ENCODE assay signal across 18 mouse cellular contexts in genomic region chr17:31129452-31129851, GRCm38 (mm10). TPM values are rescaled to one million over a fixed set of nuclear protein-coding genes. Genes with fewer than 3 reads are reported as not detected.
A peak's percentile ranks its signal among the peaks of the same experiment; 100 is the strongest.
DNase-seq lines count a peak whose midpoint lies in the region; ATAC-seq and TF ChIP-seq lines count a peak whose summit lies in the region.
"Had no signal": no experiment of that assay in that cellular context is flagged by ENCODE, and none has a peak within 500 bp of the region (broad histone marks: within the 10 kb centered on the region; RNA-seq: fewer than 3 reads in every experiment).

TSS of gene Tff3 (minus strand) at chr17:31129646.

- H3K36me3 ChIP-seq in liver, embryonic 14.5 days (replicated peaks; ENCODE audit: control insufficient read depth, insufficient read depth, low read depth): no peaks in the 10 kb centered on the region
- H3K36me3 ChIP-seq in small intestine, adult 2 months (ENCODE audit: control insufficient read depth, insufficient read depth, low read length): no peaks in the 10 kb centered on the region

- peaks cover 0 to under 1% of the 10 kb centered on the region in 2 experiments; a peak in 1 of 4 replicates for H3K4me1 ChIP-seq in liver, embryonic 14.5 days (replicated peaks; ENCODE audit: control insufficient read depth in 2 of 2, insufficient read depth in 2 of 2, low read length in 1 of 2)
- peaks cover 13% of the 10 kb centered on the region; the same call in 1 of the 2 replicates for H3K4me1 ChIP-seq in small intestine, adult 2 months (ENCODE audit: control insufficient read depth, insufficient read depth, insufficient read length, low read length)

- H3K4me3 ChIP-seq in liver, embryonic 14.5 days (ENCODE audit: insufficient read depth in 1 of 2, low read depth in 2 of 2, low read length in 2 of 2): no peak within 1 kb of the TSS
- H3K4me3 ChIP-seq in small intestine, adult 2 months (ENCODE audit: low read depth, low read length): peak within 1 kb of the TSS; percentile 22; the same call in 1 of the 2 replicates
- H3K4me3 ChIP-seq: erythroblast, embryonic 14.5 days had no signal

- 20% methylated on average over 2 of the region's 2 CpGs for WGBS in liver, embryonic 14.5 days (ENCODE audit: insufficient replicate concordance)
- 11% methylated on average over 2 of the region's 2 CpGs for WGBS in large intestine, adult 2 months
- WGBS in small intestine, adult 2 months: 18% methylated on average over 2 of the region's 2 CpGs

- H3K9ac ChIP-seq in liver, embryonic 14.5 days (replicated peaks): no peak within 1 kb of the TSS

- TF ChIP-seq CTCF in liver, embryonic 14.5 days (IDR thresholded peaks at IDR 0.05; ENCODE audit: low read depth): no peak
- TF ChIP-seq CTCF in small intestine, adult 2 months (IDR thresholded peaks at IDR 0.05; ENCODE audit: extremely low read depth, insufficient read length, insufficient replicate concordance, low read depth, low read length): no peak

- TF ChIP-seq EP300 in liver, embryonic 14.5 days (IDR thresholded peaks at IDR 0.05; ENCODE audit: low read depth): no peak

- no peak for TF ChIP-seq POLR2A in small intestine, adult 2 months (IDR thresholded peaks at IDR 0.05; ENCODE audit: low read depth, low read length)

- H3K27me3 ChIP-seq in liver, embryonic 14.5 days (ENCODE audit: control insufficient read depth, insufficient read depth, low read length): no peaks in the 10 kb centered on the region
- H3K27me3 ChIP-seq in small intestine, adult 2 months (ENCODE audit: control insufficient read depth, insufficient read depth, low read length): no peaks in the 10 kb centered on the region

- no peak for DNase-seq in liver, embryonic 14.5 days (ENCODE audit: low read depth in 3 of 3, low spot score in 3 of 3)
- no peak for DNase-seq in liver
- peak; percentile 17 for DNase-seq in forelimb bud, embryonic 11.5 days (ENCODE audit: low read depth, low spot score)
- no peak for DNase-seq in large intestine, adult 2 months (ENCODE audit: low read depth, low spot score)
- no peak for DNase-seq in lung, postnatal 36 days
- DNase-seq in urinary bladder, postnatal 10 days (ENCODE audit: low spot score): no peak
- DNase-seq in lung, postnatal 10 days: no peak
- DNase-seq: adrenal gland, adult 8-10 months; gastrocnemius, postnatal 10 days; heart, postnatal 10 days; kidney, postnatal 25 days; lung, adult 18-20 months; thymus, adult 18-20 months had no signal

- no peak within 1 kb of the TSS for H3K27ac ChIP-seq in liver, embryonic 14.5 days
- 0 out of 2 replicates have a peak within 1 kb of the TSS, but pooled peaks have one; percentile 6 for H3K27ac ChIP-seq in small intestine, adult 2 months (ENCODE audit: insufficient read depth, low read depth, low read length)

- H3K9me3 ChIP-seq in liver, embryonic 14.5 days (ENCODE audit: control insufficient read depth, low read length): no peaks in the 10 kb centered on the region

- no peak for ATAC-seq in liver, embryonic 14.5 days (ENCODE audit: insufficient read depth)
- ATAC-seq: forebrain, embryonic 16.5 days; inflammation-experienced regulatory T-cells, adult 6 months had no signal

- H3K4me2 ChIP-seq in liver, embryonic 14.5 days (ENCODE audit: low read depth): no peak within 1 kb of the TSS

RNA-seq across cellular contexts. Expression of gene Tff3, which starts in this region (rescaled TPM):
- polyA plus RNA-seq in liver, embryonic 14.5 days (2012; rRNA removed): 10.1 and 16.8 TPM in 2 replicates
- 27.4 and 27.6 TPM in 2 replicates for polyA plus RNA-seq in liver, embryonic 14.5 days (2014; fragmentation: Nextera tagmentation; extraction: Ambion mirVana)
- 11,983 and 17,407 TPM in 2 replicates for polyA plus RNA-seq in large intestine, adult 2 months (2012; rRNA removed)
- 5,248 and 10,550 TPM in 2 replicates for polyA plus RNA-seq in small intestine, adult 2 months (2012; rRNA removed)
- polyA plus RNA-seq: cortical plate, adult 2 months; erythroblast, embryonic 14.5 days; forebrain, embryonic 16.5 days; inflammation-experienced regulatory T-cells, adult 6 months had no signal

Comparison
In these comparisons a context has a peak if more than half of its experiments do, and no peak if none do; other contexts are left out.
1. RNA of gene Tff3 (polyA plus RNA-seq): 11,983 to 17,407 TPM in large intestine, adult 2 months and 5,248 to 10,550 TPM in small intestine, adult 2 months; 10.1 to 27.6 TPM in liver, embryonic 14.5 days; every median in the first group is over 100 times any median in the second.